Mouse (Mus musculus) MEL (cell line): ENCODE measurements around the gene Peli2. TPM values are rescaled to one million over a fixed set of nuclear protein-coding genes. Genes with fewer than 3 reads are reported as not detected.
A peak's percentile ranks its signal among the peaks of the same experiment; 100 is the strongest.

Experiments
- DNase-seq: peaks from one replicate; pipeline ENCODE4 v3.0.0; 2011; ENCODE audit warnings: low read depth, low spot score
- H3K27ac ChIP-seq: 2 replicates; pipeline ENCODE4 v1.5.1; 2012; ENCODE audit warnings: low read depth, mild to moderate bottlenecking, control low read depth, low read length, moderate library complexity; ENCODE audit not compliant: control insufficient read depth
- H3K27me3 ChIP-seq, 2 experiments: fragments of 150-350 bp in 1 of 2; sonication (generic) in 1 of 2; 2 replicates each; pipeline ENCODE4 v1.6.1; 2012; ENCODE audit warnings: low read length in 2 of 2, mild to moderate bottlenecking in 2 of 2, improper control_type of control experiment in 1 of 2, moderate library complexity in 1 of 2; ENCODE audit not compliant: insufficient read depth in 2 of 2, control insufficient read depth in 1 of 2
- H3K36me3 ChIP-seq, 2 experiments: 2 replicates each; pipeline ENCODE4 v1.6.1; 2012 to 2014; ENCODE audit warnings: low read length in 2 of 2, improper control_type of control experiment in 1 of 2, inconsistent platforms in 1 of 2, mild to moderate bottlenecking in 1 of 2; ENCODE audit not compliant: insufficient read depth in 2 of 2, control insufficient read depth in 1 of 2
- H3K4me1 ChIP-seq, 2 experiments: fragments of 150-350 bp in 1 of 2; sonication (generic) in 1 of 2; 2 replicates each; pipeline ENCODE4 v1.6.1; 2012; ENCODE audit warnings: low read length in 2 of 2, improper control_type of control experiment in 1 of 2, mild to moderate bottlenecking in 1 of 2; ENCODE audit not compliant: insufficient read depth in 2 of 2, control insufficient read depth in 1 of 2
- H3K4me3 ChIP-seq, 2 experiments: fragments of 150-350 bp in 1 of 2; sonication (generic) in 1 of 2; 2 replicates each; pipeline ENCODE4 v1.5.1; 2012; ENCODE audit warnings: low read depth in 2 of 2, low read length in 2 of 2, mild to moderate bottlenecking in 2 of 2, moderate library complexity in 2 of 2, control low read depth in 1 of 2, improper control_type of control experiment in 1 of 2; ENCODE audit not compliant: control insufficient read depth in 1 of 2, insufficient read depth in 1 of 2
- H3K79me2 ChIP-seq: 2 replicates; pipeline ENCODE4 v1.6.1; 2012; ENCODE audit warnings: mild to moderate bottlenecking, low read length, moderate library complexity; ENCODE audit not compliant: control insufficient read depth, poor library complexity, insufficient read depth
- H3K9ac ChIP-seq: 2 replicates; pipeline ENCODE4 v1.6.1; 2012; ENCODE audit warnings: low read depth, mild to moderate bottlenecking, control low read depth, low read length, moderate library complexity; ENCODE audit not compliant: control insufficient read depth, poor library complexity, severe bottlenecking
- H3K9me3 ChIP-seq: fragments of 150-350 bp; sonication (generic); replicated peaks from 2 replicates; pipeline ENCODE4 v1.6.1; 2012; ENCODE audit warnings: mild to moderate bottlenecking, low read length, improper control_type of control experiment, moderate library complexity; ENCODE audit not compliant: insufficient read depth
- BHLHE40 ChIP-seq: IDR thresholded peaks from 2 replicates; pipeline ENCODE4 v1.6.1; 2012; ENCODE audit warnings: low read depth, mild to moderate bottlenecking, inconsistent platforms, low read length, improper control_type of control experiment, borderline replicate concordance
- CHD1 ChIP-seq: IDR thresholded peaks from 2 replicates; pipeline ENCODE4 v1.6.1; 2012; ENCODE audit warnings: low read depth, mild to moderate bottlenecking, inconsistent platforms, low read length, improper control_type of control experiment
- CTCF ChIP-seq, 3 experiments: IDR thresholded peaks in 2 of 3; conservative IDR thresholded peaks in 1 of 3; 2 replicates each; pipeline ENCODE4 v1.5.1; 2011 to 2012; ENCODE audit warnings: low read length in 3 of 3, low read depth in 2 of 3, mild to moderate bottlenecking in 2 of 3, improper control_type of control experiment in 1 of 3, inconsistent platforms in 1 of 3, mixed read lengths in 1 of 3, moderate library complexity in 1 of 3; ENCODE audit not compliant: control insufficient read depth in 1 of 3, insufficient read depth in 1 of 3, poor library complexity in 1 of 3, severe bottlenecking in 1 of 3
- KAT2A ChIP-seq: conservative IDR thresholded peaks from 2 replicates; pipeline ENCODE4 v1.6.1; 2012; ENCODE audit warnings: low read depth, low read length, improper control_type of control experiment, inconsistent platforms
- MAX ChIP-seq: IDR thresholded peaks from 2 replicates; pipeline ENCODE4 v1.6.1; 2011; ENCODE audit warnings: low read length, improper control_type of control experiment
- MEF2A ChIP-seq: IDR thresholded peaks from 2 replicates; pipeline ENCODE4 v1.6.1; 2014; ENCODE audit warnings: low read depth, mild to moderate bottlenecking, inconsistent platforms, low read length, improper control_type of control experiment; ENCODE audit not compliant: poor library complexity, insufficient replicate concordance, severe bottlenecking; ENCODE audit errors: extremely low read depth
- MXI1 ChIP-seq: IDR thresholded peaks from 2 replicates; pipeline ENCODE4 v1.6.1; 2011; ENCODE audit warnings: mild to moderate bottlenecking, low read depth, low read length, improper control_type of control experiment
- MYC ChIP-seq: IDR thresholded peaks from 2 replicates; pipeline ENCODE4 v1.6.1; 2011; ENCODE audit warnings: low read depth, mild to moderate bottlenecking, low read length, improper control_type of control experiment, moderate library complexity
- POLR2AphosphoS2 ChIP-seq: IDR thresholded peaks from 2 replicates; pipeline ENCODE4 v1.6.1; 2011; ENCODE audit warnings: low read length, improper control_type of control experiment
- SIN3A ChIP-seq: IDR thresholded peaks from 2 replicates; pipeline ENCODE4 v1.6.1; 2012; ENCODE audit warnings: low read length, improper control_type of control experiment, inconsistent platforms
- TCF12 ChIP-seq: IDR thresholded peaks from 2 replicates; pipeline ENCODE4 v1.6.1; 2014; ENCODE audit warnings: low read depth, mild to moderate bottlenecking, inconsistent platforms, low read length, improper control_type of control experiment, moderate library complexity
- ZNF384 ChIP-seq: IDR thresholded peaks from 2 replicates; pipeline ENCODE4 v1.6.1; 2012; ENCODE audit warnings: low read depth, mild to moderate bottlenecking, inconsistent platforms, low read length, improper control_type of control experiment
- polyA plus RNA-seq, 2 experiments: library from polyadenylated mRNA; stranded (reverse) in 1 of 2; unstranded in 1 of 2; fragments of >175 nt in 1 of 2; fragments of >200 nt in 1 of 2; gene quantifications; 2 replicates each; pipeline versions ENCODE4 v1.2.1 to v1.2.4; 2012; ENCODE audit warnings: low replicate concordance in 2 of 2, low read depth in 1 of 2; ENCODE audit not compliant: insufficient read length in 2 of 2, insufficient read depth in 1 of 2, missing spikeins in 1 of 2
- total RNA-seq: library from RNA; depleted of rRNA; stranded (reverse); fragments of 300-350 nt; gene quantifications from 2 replicates; pipeline ENCODE4 v1.2.3, GENCODE M21; 2012

Peli2 gene
- total and polyA plus RNA-seq, 3 experiments, result not detected

DNA sequence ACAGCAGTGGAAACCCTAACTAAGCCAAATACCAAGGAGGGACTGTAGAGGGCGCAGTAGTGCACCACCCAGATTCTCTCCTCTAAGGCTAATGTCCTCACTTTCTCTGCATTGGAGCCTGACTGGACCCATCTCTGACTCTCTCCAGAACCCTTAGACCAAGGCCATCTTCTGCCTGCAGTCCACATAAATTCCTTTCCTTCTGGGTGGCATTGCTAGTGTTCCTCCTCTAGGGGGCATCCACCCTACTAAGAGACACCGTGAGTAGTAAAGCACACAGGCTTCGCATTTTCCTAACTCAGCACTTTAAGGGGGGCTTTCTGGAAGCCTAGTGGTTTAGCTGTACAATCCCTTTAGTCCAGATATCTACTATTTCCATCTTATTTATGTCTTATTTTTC lies 207.1 kb downstream of the Peli2 start:
- no peaks in the 10 kb centered on the region for H3K4me1 ChIP-seq
- H3K27me3 ChIP-seq, result no peaks in the 10 kb centered on the region
- no peaks in the 10 kb centered on the region for H3K79me2 ChIP-seq
- no peak overlapping the region for H3K9ac ChIP-seq
- DNase-seq, result no peak
- no peaks in the 10 kb centered on the region for H3K9me3 ChIP-seq
- H3K4me3 ChIP-seq, result no peak overlapping the region
- H3K27ac ChIP-seq, result no peak overlapping the region
- H3K36me3 ChIP-seq, result no peaks in the 10 kb centered on the region
- TF ChIP-seq CTCF (IDR thresholded peaks at IDR 0.05 in 2 of 3, conservative IDR thresholded peaks at IDR 0.05 in 1 of 3; ENCODE audit: control insufficient read depth in 1 of 3, insufficient read depth in 1 of 3, low read depth in 2 of 3, low read length in 3 of 3, poor library complexity in 1 of 3, severe bottlenecking in 1 of 3), result peak in 1 of 3 experiments; percentile 10; a peak in 1 of 6 replicates
- no peak for TF ChIP-seq BHLHE40

DNA sequence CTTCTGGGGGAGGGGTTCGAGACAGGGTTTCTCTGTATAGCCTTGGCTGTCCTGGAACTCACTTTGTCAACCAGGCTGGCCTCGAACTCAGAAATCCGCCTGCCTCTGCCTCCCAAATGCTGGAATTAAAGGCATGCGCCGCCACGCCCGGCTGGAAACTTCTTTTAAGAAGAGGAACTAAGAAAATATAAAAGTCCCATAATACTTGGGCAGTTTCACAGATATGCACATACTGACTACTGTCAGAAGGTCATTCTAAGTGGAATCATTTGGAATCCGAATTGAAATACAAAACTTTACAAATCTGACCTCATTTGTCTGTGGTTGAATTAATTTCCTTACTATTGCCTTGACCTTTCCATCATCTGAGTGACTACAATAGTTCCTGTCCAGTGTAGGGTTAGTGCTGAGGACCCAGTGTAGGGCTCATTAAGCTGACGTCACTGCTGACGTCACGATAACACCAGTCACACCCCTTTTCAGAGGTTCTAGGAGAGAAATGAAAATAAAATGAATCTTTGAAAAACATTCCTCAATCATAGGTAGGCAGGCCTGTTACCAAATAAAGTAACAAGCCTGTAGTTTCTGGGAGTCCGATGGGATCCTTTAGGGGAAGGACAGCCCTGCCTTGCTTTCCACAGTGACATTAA lies 209.2 kb downstream of the Peli2 start:
- Histone ChIP-seq H3K36me3 (no peaks in the 10 kb centered on the region), H3K4me3 (no peak overlapping the region), H3K27me3 (no peaks in the 10 kb centered on the region), H3K27ac (no peak overlapping the region), H3K9ac (no peak overlapping the region), H3K9me3 (no peaks in the 10 kb centered on the region), H3K79me2 (no peaks in the 10 kb centered on the region), H3K4me1 (no peaks in the 10 kb centered on the region)
- TF ChIP-seq MXI1, result no peak
- no peak for TF ChIP-seq TCF12
- TF ChIP-seq ZNF384, result no peak
- no peak for TF ChIP-seq KAT2A
- no peak for TF ChIP-seq CHD1
- no peak for TF ChIP-seq POLR2AphosphoS2
- no peak for TF ChIP-seq MYC
- TF ChIP-seq MEF2A, result no peak
- TF ChIP-seq MAX, result no peak
- TF ChIP-seq SIN3A, result no peak
- no peak for DNase-seq
